Mouse (Mus musculus): ENCODE measurements around the gene Gnb4. TPM values are rescaled to one million over a fixed set of nuclear protein-coding genes. Genes with fewer than 3 reads are reported as not detected.

Gnb4 gene
- total RNA-seq, 4 experiments from 2014 or later: 37.7 to 82.5 (median 58.9) TPM

DNA sequence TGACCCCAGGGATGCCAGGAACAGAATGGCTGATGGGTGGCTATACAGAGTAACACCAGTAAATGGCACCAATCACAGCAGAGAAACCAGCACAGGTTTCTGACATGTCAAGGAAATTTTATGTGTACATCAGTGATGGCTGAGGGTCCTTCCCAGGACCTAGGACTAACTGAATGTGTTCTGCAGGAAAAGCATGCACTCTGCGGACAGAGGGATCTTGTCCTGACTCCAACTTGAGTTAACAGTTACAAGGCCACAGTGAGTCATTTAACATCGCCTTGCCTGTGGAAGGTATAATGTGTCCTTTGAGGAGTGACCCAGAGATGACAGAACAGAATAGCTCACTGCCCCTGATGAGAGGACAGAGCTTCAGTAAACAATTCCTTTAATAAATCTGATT is 1.6 kb downstream of the Gnb4 start:
- no peak for DNase-seq

DNA sequence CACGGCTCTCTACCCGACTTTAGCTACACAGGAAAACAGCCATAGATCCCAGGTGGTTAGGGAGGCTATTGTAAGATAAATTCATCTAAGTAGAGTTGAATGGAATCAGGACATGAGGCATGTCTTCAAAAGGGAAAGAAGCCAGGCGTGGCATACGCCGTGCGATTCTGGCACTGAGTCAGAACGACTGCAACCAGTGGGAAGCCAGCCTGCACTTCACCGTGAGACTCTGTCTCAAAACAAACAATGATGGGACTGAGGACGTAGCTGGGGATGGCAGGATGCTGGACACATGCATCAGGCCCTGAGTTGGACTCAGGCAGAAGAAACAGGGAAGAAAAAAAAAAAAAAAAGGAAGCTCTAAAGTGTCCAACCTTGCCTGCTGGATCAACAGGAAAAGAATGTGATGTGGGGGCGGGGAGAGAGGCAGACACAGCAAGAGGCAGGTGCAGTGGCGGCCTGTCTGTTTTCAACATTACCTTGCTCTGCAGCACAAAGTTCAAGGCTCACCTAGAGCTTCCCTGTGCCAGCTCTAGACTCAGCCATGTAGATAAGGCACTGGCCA is 4.7 kb downstream of the Gnb4 start:
- DNase-seq: no peak

DNA sequence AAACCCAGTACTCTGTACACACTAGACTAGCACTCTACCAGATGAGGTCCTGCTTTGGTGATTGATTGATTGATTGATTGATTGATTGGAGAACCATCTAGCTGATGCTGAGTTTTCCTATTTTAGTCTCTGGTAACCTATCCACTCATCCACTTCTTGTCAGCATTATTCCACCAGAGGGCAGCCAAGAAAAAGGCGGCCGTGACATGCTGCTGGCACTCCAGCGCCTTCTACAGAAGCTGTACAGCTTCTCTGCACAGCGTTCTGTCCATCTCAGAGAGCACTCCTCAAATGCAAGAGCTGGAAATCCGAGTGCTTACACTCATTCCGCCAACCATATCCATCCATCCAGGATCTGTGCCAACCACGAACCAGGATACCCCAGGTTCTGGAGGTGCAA is 5.8 kb downstream of the Gnb4 start:
- peak; percentile 36 for DNase-seq

DNA sequence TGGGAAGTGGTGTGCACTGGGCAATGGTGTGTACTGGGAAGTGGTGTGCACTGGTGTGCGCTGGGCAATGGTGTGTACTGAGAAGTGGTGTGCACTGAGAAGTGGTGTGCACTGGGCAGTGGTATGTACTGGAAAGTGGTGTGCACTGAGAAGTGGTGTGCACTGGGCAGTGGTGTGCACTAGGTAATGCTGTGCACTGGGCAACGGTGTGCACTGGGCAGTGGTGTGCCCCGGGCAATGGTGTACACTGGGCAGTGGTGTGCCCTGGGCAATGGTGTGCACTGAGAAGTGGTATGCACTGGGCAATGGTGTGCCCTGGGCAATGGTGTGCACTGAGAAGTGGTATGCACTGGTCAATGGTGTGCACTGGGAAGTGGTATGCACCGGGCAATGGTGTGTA is 7.2 kb downstream of the Gnb4 start:
- DNase-seq: no peak

DNA sequence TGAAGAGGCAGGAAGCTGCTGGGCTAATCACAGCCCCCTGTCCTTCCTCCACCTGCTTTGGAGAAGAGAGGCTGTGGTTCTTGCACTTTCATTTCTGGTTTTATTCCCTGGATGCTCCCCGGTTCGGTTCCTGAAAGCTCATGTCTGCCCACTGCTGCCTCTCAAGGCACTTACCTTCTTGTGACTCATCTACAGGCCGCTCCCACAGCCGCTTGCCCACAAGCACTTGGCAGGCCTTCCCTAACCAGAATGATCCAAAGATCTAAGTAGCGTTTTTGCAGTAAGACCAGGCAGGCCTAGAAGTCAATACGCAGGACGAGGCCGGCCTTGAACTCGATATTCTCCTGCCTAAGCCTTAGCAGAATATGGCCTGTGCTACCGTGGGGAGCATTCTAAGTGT is 15.3 kb downstream of the Gnb4 start:
- DNase-seq: peak; percentile 17

DNA sequence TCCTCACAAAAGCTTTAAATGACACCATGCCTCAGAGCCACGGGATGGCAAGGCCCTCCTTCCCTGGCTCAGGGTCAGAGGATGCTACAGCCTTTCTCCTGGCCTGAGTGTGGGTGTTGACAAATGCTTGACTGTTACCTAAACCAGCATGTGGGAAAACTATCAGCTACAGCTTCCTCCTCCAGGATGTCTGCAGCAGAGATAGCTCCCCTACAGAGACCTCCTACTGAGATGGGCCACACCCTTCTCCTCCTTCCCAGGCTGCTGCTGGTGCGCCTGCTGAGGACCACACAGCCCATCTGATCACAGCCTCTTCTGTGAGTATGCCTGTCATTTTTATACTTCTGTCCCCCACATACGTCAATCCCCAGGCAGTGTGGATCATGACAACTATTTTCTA is 17.1 kb downstream of the Gnb4 start:
- no peak for DNase-seq

DNA sequence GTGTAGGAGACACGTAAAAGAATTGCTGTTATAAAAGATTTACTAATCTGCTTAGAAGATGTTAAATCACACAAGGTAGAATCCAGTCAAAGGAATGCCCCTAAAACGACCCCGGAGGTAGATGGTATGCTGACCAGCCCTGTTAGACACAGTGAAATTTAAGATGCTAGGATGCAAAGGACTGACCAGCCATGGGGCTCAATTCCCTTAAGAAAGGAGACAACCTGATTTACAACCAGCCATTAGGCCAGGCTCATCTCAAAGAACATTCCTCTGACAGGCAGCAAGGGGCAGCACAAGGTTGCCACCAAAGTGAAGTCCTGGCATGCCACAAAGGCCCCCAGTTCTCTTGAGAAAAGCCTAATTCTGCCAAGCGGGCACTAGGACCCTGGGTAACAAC is 21.3 kb downstream of the Gnb4 start:
- DNase-seq: no peak

DNA sequence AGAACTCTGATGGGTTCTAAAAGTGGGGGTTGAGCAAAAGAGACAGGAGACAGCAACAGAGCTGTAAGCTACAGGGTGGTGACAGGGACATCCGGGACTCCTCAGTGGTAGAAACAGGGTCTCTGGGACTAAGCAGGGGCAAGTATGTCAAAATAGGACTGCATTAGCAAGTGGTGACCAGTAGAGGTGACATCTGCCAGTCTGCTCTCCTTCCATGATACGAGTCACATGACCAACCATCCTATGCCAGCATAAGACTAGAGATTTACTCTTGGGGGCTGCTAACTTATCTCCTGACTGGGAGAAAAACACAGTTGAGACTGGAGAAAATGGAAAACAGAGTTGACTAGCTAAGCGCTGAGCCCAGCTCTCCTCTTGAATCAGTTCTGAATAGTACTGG is 30.1 kb downstream of the Gnb4 start:
- no peak for DNase-seq

DNA sequence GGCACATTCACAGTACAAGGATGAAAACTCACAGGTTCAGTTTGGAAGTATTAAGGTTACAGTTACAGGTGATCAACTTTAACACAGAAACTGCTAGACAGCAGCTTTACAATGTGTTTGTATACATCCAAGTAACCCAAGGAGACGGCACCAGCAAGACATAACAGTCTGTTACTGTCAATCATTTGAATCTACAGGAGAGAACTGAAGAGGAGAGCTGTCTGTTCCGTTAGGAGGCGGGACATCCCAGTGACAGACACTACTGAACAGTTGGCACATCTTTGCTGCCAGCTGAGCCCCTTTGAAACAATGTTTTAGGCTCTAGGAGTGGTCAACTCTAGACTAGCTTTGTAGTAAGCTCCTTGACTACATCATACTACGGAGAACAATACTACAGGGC is 32.9 kb downstream of the Gnb4 start:
- DNase-seq: no peak

DNA sequence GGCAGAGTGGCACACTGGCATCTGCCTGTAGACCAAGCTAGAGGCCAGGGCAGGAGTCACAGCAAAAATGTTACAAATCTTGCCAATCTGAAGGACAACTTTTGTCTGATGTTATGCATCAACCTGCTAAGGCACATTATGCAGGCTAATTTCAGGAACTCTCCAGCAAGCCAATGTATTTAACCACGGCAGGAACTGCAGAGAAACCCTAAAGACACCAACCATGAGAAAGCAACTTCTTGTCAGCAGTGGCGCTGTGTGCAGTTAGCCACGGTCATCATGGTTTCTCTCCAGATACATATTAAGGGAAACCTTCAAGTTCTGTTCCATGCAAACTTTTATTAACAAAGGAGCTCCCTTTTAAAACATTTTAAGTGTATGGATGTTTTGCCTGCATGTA is 34.5 kb downstream of the Gnb4 start:
- DNase-seq: no peak

DNA sequence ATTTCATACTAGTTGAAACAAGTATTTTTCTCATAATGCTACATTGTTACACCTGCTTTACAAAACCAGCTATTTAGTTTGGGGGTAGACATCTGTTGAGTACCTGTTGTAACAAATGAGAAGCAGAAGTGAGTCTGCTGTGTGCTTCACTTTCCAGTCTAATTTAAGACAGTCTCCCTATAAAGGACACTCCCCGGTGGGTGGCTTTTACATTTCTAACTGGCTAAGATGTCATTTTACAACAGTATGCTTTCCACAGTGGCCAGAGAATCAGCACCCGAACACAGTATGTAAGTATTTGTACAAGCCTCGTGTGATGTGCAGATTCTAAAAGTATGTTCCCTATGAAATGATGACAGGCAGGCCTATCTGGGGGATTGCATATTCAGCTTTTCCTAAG is 35.6 kb downstream of the Gnb4 start:
- DNase-seq: no peak

DNA sequence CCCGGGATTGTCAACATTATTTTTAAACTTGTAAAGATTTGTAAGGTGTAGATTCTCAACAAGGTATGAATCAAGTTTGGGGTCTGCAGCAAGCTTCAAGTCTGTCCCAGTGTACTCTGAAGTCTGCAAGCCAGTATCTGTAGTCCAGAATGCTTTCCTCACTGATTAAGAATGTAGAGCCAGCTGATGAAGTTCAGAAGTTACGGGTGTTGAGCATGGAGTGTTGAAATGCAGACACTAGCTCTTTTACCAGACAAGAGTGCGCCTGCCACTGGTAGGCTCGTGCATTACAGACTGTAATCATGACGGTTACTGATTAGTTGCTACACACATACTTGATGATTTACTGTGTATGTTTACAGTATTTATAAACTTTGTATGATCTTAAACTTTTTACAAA is 37.6 kb downstream of the Gnb4 start:
- no peak for DNase-seq

DNA sequence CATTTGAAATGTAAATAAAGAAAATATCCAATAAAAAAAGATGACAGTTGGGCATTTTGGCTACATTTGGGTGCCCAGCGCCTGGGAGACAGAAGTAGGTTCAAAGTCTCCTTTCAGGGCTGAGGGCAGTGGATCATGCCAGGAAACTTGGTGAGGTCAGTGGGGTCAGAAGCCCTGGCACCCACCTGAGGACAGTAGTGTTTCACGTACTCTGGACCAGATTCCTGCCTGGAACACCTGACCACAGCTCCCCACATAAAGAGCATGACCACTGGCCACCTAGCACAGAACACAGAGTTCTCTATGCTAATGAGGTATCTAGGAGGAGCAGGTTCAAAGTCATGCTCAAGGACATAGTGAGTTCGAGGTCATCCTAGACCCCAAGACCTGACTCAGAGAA is 41.2 kb downstream of the Gnb4 start:
- DNase-seq: no peak

DNA sequence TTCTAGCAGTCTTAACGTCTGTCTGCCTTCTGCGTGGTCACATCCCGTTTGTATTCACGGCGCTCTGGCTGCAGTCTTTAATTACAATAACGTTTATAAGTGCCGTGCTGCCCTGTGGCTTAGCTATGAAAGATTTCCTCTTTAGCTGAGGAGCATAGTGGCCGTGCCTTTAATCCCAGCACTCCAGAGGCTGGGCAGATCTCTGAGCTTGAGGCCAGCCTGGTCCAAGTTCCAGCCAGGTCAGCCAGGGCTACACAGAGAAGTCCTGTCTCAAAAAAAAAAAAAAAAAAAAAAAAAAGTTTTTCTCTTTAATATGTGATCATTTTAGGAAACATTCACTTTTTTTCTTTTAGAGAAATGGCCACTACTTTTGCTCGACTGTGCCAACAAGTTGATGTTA is 42.5 kb downstream of the Gnb4 start:
- DNase-seq: no peak

DNA sequence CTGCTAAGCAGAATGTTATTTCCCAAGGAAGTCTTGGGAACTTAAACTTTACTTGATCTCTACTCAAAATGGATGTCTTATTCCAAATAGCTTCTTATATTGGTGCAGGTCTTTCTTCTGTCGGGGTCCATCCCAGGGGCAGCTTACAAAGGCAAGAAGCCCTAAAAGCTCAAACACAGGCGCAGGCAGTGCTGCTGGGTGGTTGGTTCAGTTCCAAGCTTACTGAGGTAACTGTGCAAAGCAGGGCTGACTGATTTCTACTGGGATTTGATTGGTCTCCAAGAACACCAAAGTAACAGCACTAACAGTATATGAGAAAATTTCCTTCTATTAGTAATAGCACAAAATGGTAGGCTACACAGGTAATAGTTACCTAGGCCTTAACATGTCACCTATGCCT is 43.3 kb downstream of the Gnb4 start:
- no peak for DNase-seq

DNA sequence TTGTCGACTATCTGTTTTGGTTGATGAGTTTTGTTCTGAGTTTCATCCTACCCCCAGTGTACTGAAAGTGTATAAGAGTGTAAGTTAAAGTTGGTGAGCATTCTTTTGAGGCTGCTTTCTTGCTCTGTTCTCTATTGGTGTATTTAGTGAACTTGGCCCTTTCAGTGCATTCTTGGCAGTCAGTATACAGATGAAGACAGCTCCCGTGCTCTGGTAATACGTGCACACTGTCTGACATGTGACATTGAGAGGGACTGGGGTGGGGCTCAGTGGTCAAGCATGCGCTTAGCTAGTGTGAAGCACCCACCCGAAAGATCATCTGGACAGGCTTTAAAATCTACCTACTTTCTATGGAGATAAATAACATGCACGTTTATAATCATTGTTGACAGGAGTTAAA is 53.0 kb downstream of the Gnb4 start:
- no peak for DNase-seq

DNA sequence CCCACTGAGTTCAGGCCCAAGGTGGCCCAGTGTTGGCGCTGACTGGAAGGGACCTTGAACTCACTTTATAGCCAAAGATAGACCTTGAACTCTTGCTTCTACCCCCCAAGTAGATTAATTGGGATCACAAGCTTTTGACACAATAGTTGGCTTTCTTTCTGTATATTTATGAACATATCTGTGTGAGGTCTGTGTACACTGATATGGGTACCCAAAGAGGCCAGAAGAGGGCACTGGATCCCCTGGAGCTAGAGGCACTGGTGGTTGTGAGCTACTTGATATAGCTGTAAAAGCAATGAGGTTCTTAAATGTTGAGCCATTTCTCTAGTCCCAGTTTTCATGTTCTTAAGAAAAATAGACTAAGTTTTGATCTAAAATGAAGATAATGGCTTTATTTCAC is 63.3 kb downstream of the Gnb4 start:
- DNase-seq: no peak

DNA sequence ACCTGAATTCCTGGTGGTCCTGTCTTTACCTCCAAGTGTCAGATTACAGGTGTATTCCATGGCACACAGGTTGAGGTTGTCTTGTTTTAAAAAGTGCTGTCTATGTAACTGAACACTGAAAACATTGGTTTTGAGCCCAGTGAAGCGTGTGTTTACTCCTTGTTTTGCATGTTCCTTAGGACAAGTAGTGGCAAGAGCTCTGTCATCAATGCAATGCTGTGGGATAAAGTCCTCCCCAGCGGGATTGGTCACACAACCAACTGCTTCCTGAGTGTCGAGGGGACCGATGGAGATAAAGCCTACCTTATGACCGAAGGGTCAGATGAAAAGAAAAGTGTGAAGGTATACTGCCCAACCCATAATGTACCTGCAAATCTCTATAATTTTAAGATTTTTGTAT is 78.3 kb downstream of the Gnb4 start:
- DNase-seq: no peak

DNA sequence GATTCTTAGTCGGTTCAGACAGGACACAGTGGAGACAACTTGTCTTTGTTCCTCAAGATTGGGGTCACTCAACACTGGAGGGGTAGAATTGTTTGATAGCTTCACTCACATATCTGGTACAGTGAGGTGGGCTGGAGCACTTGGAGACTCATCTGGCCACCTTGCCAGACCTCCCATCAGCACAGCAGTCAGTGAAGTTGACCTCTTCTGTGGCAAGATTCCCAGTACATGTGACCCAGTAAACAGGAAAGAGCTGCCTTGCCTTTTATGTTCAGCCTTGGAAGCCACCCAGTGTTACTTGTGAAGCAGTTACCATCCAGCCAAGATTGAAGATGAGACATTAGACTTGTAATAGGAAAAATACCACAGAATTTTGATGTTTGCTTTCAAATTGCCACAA is 78.8 kb downstream of the Gnb4 start:
- DNase-seq: peak; percentile 71

DNA sequence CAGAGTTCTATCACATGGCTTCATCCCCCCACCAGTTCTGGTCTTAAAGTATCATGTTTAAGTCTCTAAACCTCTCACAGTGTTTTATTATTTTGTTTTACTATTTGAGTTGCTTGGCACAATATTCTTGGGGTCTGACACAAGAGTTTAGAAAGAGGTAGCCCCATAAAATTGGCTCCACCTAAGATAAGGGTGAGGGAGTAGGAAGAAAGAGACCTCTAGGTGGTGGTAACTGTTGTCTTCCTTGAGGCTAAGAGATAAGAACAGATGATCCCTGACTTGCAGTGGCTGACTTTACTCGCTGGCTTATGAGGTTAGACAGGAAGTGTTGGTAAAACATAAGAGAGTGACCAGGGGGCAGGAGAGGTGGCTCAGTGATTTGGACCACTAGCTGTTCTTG is 80.7 kb downstream of the Gnb4 start:
- DNase-seq: no peak

Other genes with a start within 250 kb of the Gnb4 start
- gene Pik3ca, start 218.9 kb downstream of the Gnb4 start, total RNA-seq (2022): 10 to 100 TPM; 52.6 to 61.4 (median 57.4) TPM
- gene Kcnmb3, start 124.4 kb downstream of the Gnb4 start, total RNA-seq (2022): 1 to 10 TPM in 1 of 4 experiments, under 1 TPM in 2, not detected in 1; 0.18 to 2.8 (median 0.38) TPM
- gene Zfp639, start 106.3 kb downstream of the Gnb4 start, total RNA-seq (2022): 10 to 100 TPM; 30.3 to 51.2 (median 37.4) TPM
- gene Mfn1, start 87.1 kb downstream of the Gnb4 start, total RNA-seq (2022): 100 to 1,000 TPM in 3 of 4 experiments, 10 to 100 TPM in 1; 93.1 to 124 (median 115) TPM
- 10 to 100 TPM; 46.4 to 62.4 (median 53.0) TPM for gene Actl6a, start 89.7 kb upstream of the Gnb4 start, total RNA-seq (2022)
- gene Ndufb5, start 120.4 kb upstream of the Gnb4 start, total RNA-seq (2022): 100 to 1,000 TPM; 222 to 356 (median 282) TPM
- 10 to 100 TPM; 25.6 to 30.9 (median 27.6) TPM for gene Mrpl47, start 121.0 kb upstream of the Gnb4 start, total RNA-seq (2022)
- gene Usp13, start 201.0 kb upstream of the Gnb4 start, total RNA-seq (2022): 1 to 10 TPM; 1.8 to 6.1 (median 5.3) TPM